Mouse (Mus musculus) MEL (cell line): ENCODE data around the gene Grin2b.

ENCODE experiments used
- CHD1 ChIP-seq: IDR thresholded peaks from 2 replicates; pipeline ENCODE4 v1.6.1; 2012; ENCODE audit warnings: low read depth, mild to moderate bottlenecking, inconsistent platforms, low read length, improper control_type of control experiment
- CHD2 ChIP-seq: IDR thresholded peaks from 2 replicates; pipeline ENCODE4 v1.6.1; 2011; ENCODE audit warnings: low read length, improper control_type of control experiment
- CTCF ChIP-seq, 3 experiments: IDR thresholded peaks in 2 of 3; conservative IDR thresholded peaks in 1 of 3; 2 replicates each; pipeline ENCODE4 v1.5.1; 2011 to 2012; ENCODE audit warnings: low read length in 3 of 3, low read depth in 2 of 3, mild to moderate bottlenecking in 2 of 3, improper control_type of control experiment in 1 of 3, inconsistent platforms in 1 of 3, mixed read lengths in 1 of 3, moderate library complexity in 1 of 3; ENCODE audit not compliant: control insufficient read depth in 1 of 3, insufficient read depth in 1 of 3, poor library complexity in 1 of 3, severe bottlenecking in 1 of 3
- GABPA ChIP-seq: IDR thresholded peaks from 2 replicates; pipeline ENCODE4 v1.6.1; 2012; ENCODE audit warnings: low read depth, mild to moderate bottlenecking, inconsistent platforms, low read length, improper control_type of control experiment, moderate library complexity
- HCFC1 ChIP-seq: IDR thresholded peaks from 2 replicates; pipeline ENCODE4 v1.6.1; 2012; ENCODE audit warnings: low read depth, mild to moderate bottlenecking, inconsistent platforms, low read length, improper control_type of control experiment, moderate library complexity
- JUND ChIP-seq: IDR thresholded peaks from 2 replicates; pipeline ENCODE4 v1.6.1; 2011; ENCODE audit warnings: low read depth, mild to moderate bottlenecking, improper control_type of control experiment, low read length
- MAZ ChIP-seq: IDR thresholded peaks from 2 replicates; pipeline ENCODE4 v1.6.1; 2012; ENCODE audit warnings: low read depth, mild to moderate bottlenecking, inconsistent platforms, low read length, improper control_type of control experiment
- POLR2A ChIP-seq, 2 experiments: IDR thresholded peaks; 2 replicates each; pipeline ENCODE4 v1.6.1; 2011 to 2012; ENCODE audit warnings: low read length in 2 of 2, mild to moderate bottlenecking in 2 of 2, control low read depth in 1 of 2, improper control_type of control experiment in 1 of 2, low read depth in 1 of 2, moderate library complexity in 1 of 2; ENCODE audit not compliant: control insufficient read depth in 1 of 2, insufficient read depth in 1 of 2, poor library complexity in 1 of 2
- SIN3A ChIP-seq: IDR thresholded peaks from 2 replicates; pipeline ENCODE4 v1.6.1; 2012; ENCODE audit warnings: low read length, improper control_type of control experiment, inconsistent platforms
- SMC3 ChIP-seq: IDR thresholded peaks from 2 replicates; pipeline ENCODE4 v1.6.1; 2011; ENCODE audit warnings: low read depth, low read length, improper control_type of control experiment
- ZC3H11A ChIP-seq: IDR thresholded peaks from 2 replicates; pipeline ENCODE4 v1.6.1; 2012; ENCODE audit warnings: low read depth, mild to moderate bottlenecking, inconsistent platforms, low read length, improper control_type of control experiment
- ZKSCAN1 ChIP-seq: IDR thresholded peaks from 2 replicates; pipeline ENCODE4 v1.6.1; 2012; ENCODE audit warnings: low read depth, mild to moderate bottlenecking, inconsistent platforms, low read length, improper control_type of control experiment, moderate library complexity

- TF ChIP-seq CHD1, result no peak
- TF ChIP-seq JUND, result no peak
- TF ChIP-seq SMC3, result no peak
- no peak for TF ChIP-seq CTCF (IDR thresholded peaks at IDR 0.05 in 2 of 3, conservative IDR thresholded peaks at IDR 0.05 in 1 of 3; ENCODE audit: control insufficient read depth in 1 of 3, insufficient read depth in 1 of 3, low read depth in 2 of 3, low read length in 3 of 3, poor library complexity in 1 of 3, severe bottlenecking in 1 of 3)
- no peak for TF ChIP-seq ZC3H11A
- no peak for TF ChIP-seq POLR2A (IDR thresholded peaks at IDR 0.05; ENCODE audit: control insufficient read depth in 1 of 2, insufficient read depth in 1 of 2, low read depth in 1 of 2, low read length in 2 of 2, poor library complexity in 1 of 2)
- TF ChIP-seq MAZ, result no peak
- no peak for TF ChIP-seq CHD2
- no peak for TF ChIP-seq HCFC1
- no peak for TF ChIP-seq SIN3A
- TF ChIP-seq ZKSCAN1, result no peak
- no peak for TF ChIP-seq GABPA
These were observed 2.0 kb downstream of the Grin2b start for GRCm38 (mm10) chr6:136171343-136171742.
